Mouse (Mus musculus) kidney, adult 2 months (tissue): ENCODE results near the gene Stap2. TPM values are rescaled to one million over a fixed set of nuclear protein-coding genes. Genes with fewer than 3 reads are reported as not detected.
A peak's percentile ranks its signal among the peaks of the same experiment; 100 is the strongest.

Source experiments
- DNase-seq: peaks from one replicate; pipeline ENCODE4 v3.0.0; 2021
- H3K27ac ChIP-seq: fragments of 200-500 bp; 2 replicates; pipeline ENCODE4 v1.5.1; 2012; ENCODE audit warnings: low read depth, low read length, control low read depth, inconsistent platforms; ENCODE audit not compliant: insufficient read depth
- H3K27me3 ChIP-seq: fragments of 200-500 bp; replicated peaks from 2 replicates; pipeline ENCODE4 v1.6.1; 2012; ENCODE audit warnings: mild to moderate bottlenecking, moderate library complexity, low read length, inconsistent platforms; ENCODE audit not compliant: control insufficient read depth, insufficient read depth
- H3K36me3 ChIP-seq: fragments of 200-500 bp; 2 replicates; pipeline ENCODE4 v1.6.1; 2012; ENCODE audit warnings: mild to moderate bottlenecking, moderate library complexity, low read length, inconsistent platforms; ENCODE audit not compliant: control insufficient read depth, insufficient read depth
- H3K4me1 ChIP-seq: fragments of 200-500 bp; 2 replicates; pipeline ENCODE4 v1.6.1; 2011; ENCODE audit warnings: low read length; ENCODE audit not compliant: control insufficient read depth, insufficient read depth
- H3K4me3 ChIP-seq: fragments of 200-500 bp; 2 replicates; pipeline ENCODE4 v1.5.1; 2011; ENCODE audit warnings: mild to moderate bottlenecking, low read depth, low read length, control low read depth; ENCODE audit not compliant: insufficient read depth
- CTCF ChIP-seq: fragments of 200-500 bp; conservative IDR thresholded peaks from 2 replicates; pipeline ENCODE4 v1.5.1; 2011; ENCODE audit warnings: low read depth, mild to moderate bottlenecking, control low read depth, low read length, moderate library complexity, mixed read lengths; ENCODE audit not compliant: insufficient read depth, insufficient read length
- POLR2A ChIP-seq: fragments of 200-500 bp; IDR thresholded peaks from one replicate; pipeline ENCODE4 v1.6.1; 2011; ENCODE audit warnings: low read depth, low read length, control low read depth
- WGBS: fragments of 180-500 bp; shearing (Covaris S2); methylation state at CpG from one replicate; pipeline ENCODE4 v1.1.7; 2018; 5-methylcytosine and 5-hydroxymethylcytosine counted together
- polyA plus RNA-seq: library from polyadenylated mRNA; depleted of rRNA; stranded (reverse); fragments of >200 nt; gene quantifications from 2 replicates; pipeline ENCODE4 v1.2.3, GENCODE M21; 2012

The Stap2 gene
- polyA plus RNA-seq, 1 experiment: 20.1 TPM

GRCm38 (mm10) chr17:56018347-56019131 is 13.2 kb upstream of the Stap2 start:
- WGBS: 65% methylated on average over 20 of the region's 20 CpGs
- no peak overlapping the region for H3K4me3 ChIP-seq
- H3K27me3 ChIP-seq: no peaks in the 10 kb centered on the region
- H3K4me1 ChIP-seq: 0 out of 2 replicates have a peak, but pooled peaks cover 10% of the 10 kb centered on the region
- no peaks in the 10 kb centered on the region for H3K36me3 ChIP-seq
- peak; percentile 68 for DNase-seq
- TF ChIP-seq CTCF (peak; percentile 79), POLR2A (no peak)
- H3K27ac ChIP-seq: no peak overlapping the region

- Histone ChIP-seq H3K27ac (no peak overlapping the region), H3K27me3 (no peaks in the 10 kb centered on the region), H3K36me3 (no peaks in the 10 kb centered on the region), H3K4me1 (0 out of 2 replicates have a peak, but pooled peaks cover 6% of the 10 kb centered on the region), H3K4me3 (no peak overlapping the region)
- WGBS: 92% methylated on average over 7 of the region's 7 CpGs
- no peak for DNase-seq
- TF ChIP-seq POLR2A: no peak
- TF ChIP-seq CTCF: no peak
Measured at GRCm38 (mm10) chr17:56017848-56018247, 12.5 kb upstream of the Stap2 start.

- WGBS: 79% methylated on average over 15 of the region's 15 CpGs
- Histone ChIP-seq H3K4me3 (no peak overlapping the region), H3K27me3 (no peaks in the 10 kb centered on the region), H3K36me3 (no peaks in the 10 kb centered on the region), H3K27ac (no peak overlapping the region), H3K4me1 (0 out of 2 replicates have a peak, but pooled peaks cover 4% of the 10 kb centered on the region)
- no peak for DNase-seq
- no peak for TF ChIP-seq POLR2A
- no peak for TF ChIP-seq CTCF
Measured at GRCm38 (mm10) chr17:56016793-56017785, 11.7 kb upstream of the Stap2 start.

- Histone ChIP-seq H3K4me3 (no peak overlapping the region), H3K27ac (no peak overlapping the region), H3K27me3 (no peaks in the 10 kb centered on the region), H3K36me3 (no peaks in the 10 kb centered on the region), H3K4me1 (no peaks in the 10 kb centered on the region)
- TF ChIP-seq CTCF: no peak
- no peak for TF ChIP-seq POLR2A
- 84% methylated on average over 8 of the region's 8 CpGs for WGBS
- no peak for DNase-seq
Measured at GRCm38 (mm10) chr17:56016382-56016781, 11.0 kb upstream of the Stap2 start.

GRCm38 (mm10) chr17:56015293-56015692 is 9.9 kb upstream of the Stap2 start:
- no peaks in the 10 kb centered on the region for H3K4me1 ChIP-seq
- H3K27me3 ChIP-seq: no peaks in the 10 kb centered on the region
- no peaks in the 10 kb centered on the region for H3K36me3 ChIP-seq
- no peak overlapping the region for H3K4me3 ChIP-seq
- H3K27ac ChIP-seq: no peak overlapping the region
- no peak for DNase-seq
- TF ChIP-seq CTCF (no peak), POLR2A (no peak)
- WGBS: 89% methylated on average over 9 of the region's 9 CpGs

GRCm38 (mm10) chr17:56011441-56011840 is 6.1 kb upstream of the Stap2 start:
- Histone ChIP-seq H3K4me1 (peaks cover 3% of the 10 kb centered on the region; the same call in 1 of the 2 replicates), H3K27me3 (no peaks in the 10 kb centered on the region), H3K36me3 (no peaks in the 10 kb centered on the region), H3K27ac (no peak overlapping the region), H3K4me3 (no peak overlapping the region)
- no peak for TF ChIP-seq CTCF
- TF ChIP-seq POLR2A: no peak
- no peak for DNase-seq
- 83% methylated on average over 7 of the region's 7 CpGs for WGBS
